Mouse (Mus musculus): ENCODE results near the gene Pik3cg.

DNA sequence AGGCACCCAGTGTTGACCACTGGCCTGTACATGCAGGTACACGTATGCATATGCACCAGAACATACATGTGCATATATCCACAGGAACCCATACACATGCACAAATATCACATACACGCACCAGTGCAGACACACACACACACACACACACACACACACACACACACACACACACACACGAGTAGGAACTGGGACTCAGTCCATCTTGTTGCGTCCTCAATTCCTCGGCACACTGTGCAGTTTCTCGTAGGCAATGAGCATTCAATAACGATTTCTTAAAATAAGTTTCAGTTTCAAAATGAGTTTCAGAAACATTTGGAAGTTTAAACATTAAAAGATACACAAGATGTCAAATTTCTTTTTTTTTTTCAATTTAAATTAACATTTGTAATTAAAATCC is 35.6 kb downstream of the Pik3cg start:
- TF ChIP-seq CTCF (IDR thresholded peaks at IDR 0.05; ENCODE audit: control insufficient read depth, insufficient read depth, insufficient replicate concordance, low read depth, low read length) (no peak), POLR2A (IDR thresholded peaks at IDR 0.05; ENCODE audit: control insufficient read depth, low read depth, low read length) (no peak)

Measured in testis, adult 2 months (tissue).